Mouse (Mus musculus): ENCODE data around the gene Gm11563.

DNA sequence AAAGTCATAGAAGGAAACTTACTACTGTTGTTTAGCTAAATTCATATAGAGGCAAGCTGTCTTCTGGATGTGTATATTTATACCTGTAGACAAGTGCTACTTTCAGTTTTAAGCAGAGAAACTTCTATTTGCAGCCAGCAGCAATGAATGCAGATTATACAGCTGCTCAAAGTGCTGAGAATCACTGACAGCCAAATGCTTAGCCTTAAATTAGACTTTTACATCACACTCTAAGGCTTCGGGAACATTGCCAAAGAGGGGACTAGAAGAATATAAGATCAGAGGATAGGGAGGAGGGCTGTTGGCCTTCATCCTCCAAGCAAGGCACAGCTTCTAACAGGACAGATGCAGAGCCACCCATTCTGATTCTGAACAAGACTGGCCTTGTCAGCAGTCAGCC, 21.7 kb downstream of the Gm11563 start:
- TF ChIP-seq CTCF (IDR thresholded peaks at IDR 0.05; ENCODE audit: extremely low read depth, insufficient read depth, insufficient read length, insufficient replicate concordance), result no peak
- no peak for TF ChIP-seq POLR2A (IDR thresholded peaks at IDR 0.05; ENCODE audit: low read depth, low read length)

Measured in spleen, adult 2 months (tissue).